Mouse (Mus musculus) cerebellum, adult 8-10 months (tissue): ENCODE measurements around the gene Terb2.
"Not testable (repeated sequence)": the region's sequence is repeated elsewhere in the genome, so short reads cannot be mapped to it uniquely, and the experiment has no call there.

Source experiments
- DNase-seq: peaks from one replicate; pipeline ENCODE4 v3.0.0; 2022

The Terb2 gene

GRCm38 (mm10) chr2:122162529-122162928 lies 23.5 kb upstream of the Terb2 start:
- no peak for DNase-seq

DNA sequence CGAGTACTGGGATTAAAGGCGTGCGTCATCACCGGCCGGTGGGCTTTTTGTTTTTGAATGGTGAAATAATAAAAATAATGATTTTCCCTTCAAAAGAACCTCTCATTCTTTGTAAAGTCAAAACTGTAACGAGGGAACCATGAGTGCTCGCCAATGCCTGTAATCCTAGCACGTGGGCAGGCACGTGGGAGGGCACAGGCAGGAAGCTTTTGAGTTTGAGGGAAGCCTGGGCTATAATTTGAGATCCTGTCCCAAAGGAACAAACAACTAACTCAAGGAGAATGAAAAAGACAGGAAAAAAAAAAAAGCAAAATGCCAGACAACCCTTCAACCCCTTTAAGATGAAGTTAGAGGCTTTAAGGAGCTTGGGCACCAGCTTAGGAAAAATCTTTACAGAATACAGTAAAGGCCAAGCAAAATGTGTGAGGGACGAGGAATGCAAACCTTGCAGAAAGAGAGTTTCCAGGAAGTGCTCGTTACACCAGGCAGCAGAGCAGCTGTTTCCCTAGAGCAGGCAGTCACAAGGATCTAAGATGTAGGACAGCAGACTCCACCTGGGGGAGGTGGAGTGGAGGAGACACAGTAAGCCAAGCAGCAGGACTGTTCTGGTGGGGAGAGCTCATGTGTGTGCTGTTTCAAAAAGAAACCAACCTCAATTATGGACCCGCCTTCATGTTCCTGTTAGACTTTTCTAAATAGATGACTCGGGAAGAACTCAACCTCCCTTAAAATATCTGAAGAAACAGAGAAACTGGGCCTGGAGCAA lies 22.5 kb upstream of the Terb2 start:
- DNase-seq = no peak

DNA sequence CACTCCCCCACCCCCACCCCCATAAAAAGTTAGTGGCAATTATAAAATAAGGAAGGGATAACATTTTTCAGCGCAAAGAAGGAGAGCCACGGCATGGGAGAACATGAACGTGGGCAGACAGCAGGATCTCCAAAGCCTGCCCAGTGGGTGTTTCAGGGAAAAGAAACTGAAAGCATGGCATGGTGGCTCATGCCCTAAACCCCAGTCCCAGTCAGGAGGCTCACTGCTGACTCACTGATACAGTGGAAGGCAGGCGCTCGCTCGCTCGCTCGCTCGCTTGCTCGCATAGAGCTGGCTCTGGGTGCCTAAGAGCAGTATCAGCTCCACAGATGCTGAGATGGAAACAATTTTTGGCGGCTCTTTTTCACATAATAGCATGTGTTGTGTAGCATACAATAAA lies 21.8 kb upstream of the Terb2 start:
- DNase-seq = no peak

DNA sequence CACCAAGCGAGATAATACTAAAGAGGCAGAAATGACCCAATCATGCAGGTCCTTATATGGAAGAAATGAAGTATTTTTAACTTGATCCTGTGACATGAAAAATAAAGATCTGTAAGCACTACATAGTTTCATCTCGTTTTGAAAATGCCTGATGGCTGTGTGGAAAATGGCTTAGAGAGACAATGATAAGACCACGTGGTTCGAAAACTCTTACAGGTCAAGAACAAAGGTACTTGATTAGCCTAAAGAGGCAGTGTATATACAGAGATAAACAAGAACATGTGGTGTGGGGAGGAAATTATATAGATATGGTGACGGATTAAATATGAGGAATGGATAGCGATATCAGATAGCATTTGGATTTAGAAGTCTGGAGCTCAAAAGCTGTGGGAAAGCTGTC lies 14.8 kb upstream of the Terb2 start:
- DNase-seq = no peak

- no peak for DNase-seq
Measured at GRCm38 (mm10) chr2:122172188-122172587, 13.9 kb upstream of the Terb2 start.

DNA sequence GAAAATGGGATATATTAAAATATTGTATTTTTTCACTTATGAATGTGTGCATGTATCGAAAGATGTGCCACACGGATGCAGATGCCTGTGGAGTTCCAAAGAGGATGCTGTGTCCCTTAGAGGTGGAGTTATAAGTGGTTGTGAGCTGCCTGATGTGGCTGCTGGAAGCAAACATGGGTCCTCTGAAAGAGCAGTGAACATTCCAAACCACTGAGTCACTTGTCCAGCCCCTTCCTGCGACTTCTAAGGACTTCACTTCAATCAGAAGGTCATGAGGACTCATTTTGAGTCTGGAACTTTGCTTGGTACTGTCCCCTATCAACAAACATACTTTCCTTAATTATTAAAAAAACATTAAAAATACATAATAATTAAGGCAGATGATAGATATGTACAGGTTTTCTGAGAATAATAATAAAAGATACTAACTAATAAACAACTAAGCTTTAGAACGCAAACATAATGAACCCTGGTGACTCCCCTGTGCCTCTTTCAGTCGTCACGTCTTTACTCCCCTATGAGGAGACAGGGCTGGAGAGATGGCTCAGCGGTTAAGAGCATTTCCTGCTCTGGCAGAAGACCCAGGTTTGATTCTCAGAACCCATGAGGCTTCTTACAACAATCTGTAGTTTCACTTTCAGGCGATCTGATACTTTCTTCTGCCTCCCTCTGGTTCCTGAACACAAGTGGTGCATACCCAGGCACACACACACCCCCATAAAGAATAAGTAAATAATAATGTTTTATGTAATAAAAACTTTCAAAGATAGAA lies 5.8 kb upstream of the Terb2 start:
- no peak for DNase-seq

- no peak for DNase-seq
Measured at GRCm38 (mm10) chr2:122185086-122185485, 986 bp upstream of the Terb2 start.

DNA sequence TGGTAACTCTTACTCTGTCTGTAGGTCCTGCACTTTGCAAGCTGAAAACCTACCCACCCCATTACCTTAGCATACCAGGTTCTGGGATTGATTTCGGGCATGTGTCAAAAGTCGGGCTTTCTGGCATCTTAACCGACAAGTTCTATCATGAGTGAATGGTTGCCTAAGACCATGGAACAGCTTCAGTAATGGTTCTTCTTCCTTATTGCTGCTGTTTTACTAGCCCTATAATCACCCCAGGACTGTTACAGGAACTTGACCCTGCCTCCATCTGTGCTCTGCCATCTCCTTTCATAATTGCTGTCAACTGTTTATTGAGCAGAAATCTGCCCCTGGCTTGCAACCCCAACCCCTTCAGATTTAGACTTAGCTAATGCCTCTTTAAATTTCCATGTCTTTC lies 679 bp downstream of the Terb2 start:
- DNase-seq = no peak

DNA sequence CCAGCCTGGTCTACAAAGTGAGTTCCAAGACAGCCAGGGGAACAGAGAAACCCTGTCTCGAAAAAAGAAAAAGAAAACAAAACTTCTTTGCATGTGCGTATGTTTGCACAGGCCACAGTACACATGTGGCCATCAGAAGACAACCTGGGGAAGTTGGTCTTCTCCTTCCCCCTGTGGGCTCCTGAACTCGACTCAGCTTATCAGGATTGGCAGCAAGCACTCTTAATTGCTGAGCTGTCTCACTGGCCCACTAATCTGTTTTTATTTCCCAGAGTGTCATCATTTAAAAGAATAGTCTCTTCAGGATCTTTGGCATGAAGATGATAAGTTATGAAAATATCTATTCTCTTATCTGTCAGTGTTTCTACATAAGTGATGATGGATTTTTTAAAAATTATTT lies 5.8 kb downstream of the Terb2 start:
- DNase-seq = no peak

DNA sequence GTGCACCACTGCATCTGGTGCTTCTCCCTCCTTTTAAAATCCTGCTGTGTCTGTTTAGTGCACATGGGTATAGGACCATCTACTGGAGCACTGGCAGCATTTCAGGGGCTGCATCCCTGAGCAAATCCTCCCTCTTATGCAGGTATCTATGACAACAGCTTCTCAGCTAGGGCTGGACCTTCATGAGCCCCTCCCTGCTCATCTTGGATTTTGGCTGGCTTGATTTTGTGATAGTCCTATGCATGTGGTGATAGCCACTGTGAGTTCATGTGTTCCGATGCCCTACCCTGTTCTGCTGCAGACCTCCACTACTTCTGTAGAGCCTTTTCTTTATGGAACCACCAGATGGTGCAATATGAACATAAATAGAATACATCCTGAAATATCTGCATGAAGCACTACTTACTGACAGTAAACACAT lies 8.4 kb downstream of the Terb2 start:
- peak; percentile 9 for DNase-seq

GRCm38 (mm10) chr2:122201501-122201900 lies 15.4 kb downstream of the Terb2 start:
- DNase-seq = no peak

- no peak for DNase-seq
Measured at GRCm38 (mm10) chr2:122206440-122207107, 20.5 kb downstream of the Terb2 start.

GRCm38 (mm10) chr2:122210534-122211228 lies 24.6 kb downstream of the Terb2 start:
- DNase-seq = no peak

DNA sequence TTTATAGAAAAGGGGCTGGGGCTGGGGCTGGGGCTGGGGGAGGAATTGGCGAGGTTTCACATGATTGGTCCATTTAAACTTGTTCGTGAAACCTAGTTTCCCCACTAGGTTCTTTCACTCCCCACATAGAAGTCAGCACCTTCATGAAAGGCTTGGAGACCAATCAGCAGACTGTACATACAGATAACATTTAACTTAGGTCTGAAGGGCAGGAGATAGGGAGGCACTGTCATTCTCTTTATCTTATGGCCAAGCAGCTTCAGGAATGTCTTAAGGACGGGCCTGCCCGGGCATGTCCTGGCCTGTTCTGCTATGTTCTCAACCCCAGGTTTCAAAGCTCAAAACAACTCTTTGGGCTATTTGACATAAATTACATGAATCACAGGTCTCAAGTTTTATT lies 31.0 kb downstream of the Terb2 start:
- DNase-seq = not testable (repeated sequence)

DNA sequence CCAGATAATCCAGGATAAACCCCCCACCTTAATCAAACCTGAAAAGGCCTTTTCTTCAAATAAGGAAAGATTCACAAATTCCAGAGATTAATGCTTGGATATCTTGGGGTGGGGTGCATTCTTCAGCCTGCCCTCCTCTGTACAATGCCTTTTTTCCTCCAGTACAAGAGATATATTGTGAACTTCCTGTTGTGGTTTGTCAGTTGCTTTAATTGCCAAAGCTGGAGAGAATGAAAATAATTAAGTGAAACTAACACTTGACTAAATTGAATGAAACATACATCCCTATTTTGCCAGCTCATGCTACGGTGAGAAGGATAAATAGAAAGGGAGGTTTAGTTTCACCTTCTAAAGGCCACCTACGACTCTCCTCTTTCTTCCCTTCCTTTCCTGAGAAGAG lies 32.2 kb downstream of the Terb2 start:
- no peak for DNase-seq

- no peak for DNase-seq
Measured at GRCm38 (mm10) chr2:122221378-122221777, 35.3 kb downstream of the Terb2 start.

GRCm38 (mm10) chr2:122221798-122222197 lies 35.7 kb downstream of the Terb2 start:
- no peak for DNase-seq

DNA sequence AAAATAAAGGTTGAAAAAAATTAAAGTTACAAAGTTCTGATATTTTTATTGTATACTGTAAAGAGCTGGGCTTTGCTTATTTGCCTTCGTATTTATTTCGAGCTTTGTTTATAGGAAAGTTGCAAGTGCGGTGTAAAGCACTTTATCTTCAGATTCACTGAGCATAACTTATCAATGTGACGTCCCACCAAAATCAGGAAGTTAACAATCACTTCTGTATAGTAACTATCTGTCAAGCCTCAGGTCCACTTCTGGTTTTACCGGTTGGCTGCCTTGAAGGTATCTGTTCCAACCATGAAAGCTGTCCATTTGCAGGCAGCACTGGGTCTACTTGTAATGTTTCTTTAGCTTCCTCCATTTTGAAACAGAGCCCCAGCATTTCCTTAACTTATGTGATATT lies 36.2 kb downstream of the Terb2 start:
- DNase-seq = no peak

DNA sequence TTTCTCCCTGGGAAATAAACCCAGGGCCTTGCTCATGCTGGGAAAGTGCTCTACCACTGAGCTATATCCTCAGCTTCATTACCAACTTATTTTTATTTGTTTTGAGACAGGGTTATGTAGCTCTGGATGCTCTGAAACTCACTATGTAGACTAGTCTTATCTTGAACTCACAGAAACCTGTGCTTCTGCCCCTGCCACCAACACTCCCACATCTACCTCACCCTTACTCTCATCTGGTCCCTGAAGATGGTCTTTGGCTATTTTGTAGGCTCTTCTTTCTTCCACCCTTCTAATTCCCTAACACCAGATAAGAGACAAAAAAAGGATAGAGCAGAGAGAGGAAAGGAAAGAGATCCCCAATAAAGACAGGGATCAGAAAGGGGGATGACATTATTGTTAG lies 37.6 kb downstream of the Terb2 start:
- DNase-seq = no peak

GRCm38 (mm10) chr2:122230395-122230794 lies 44.3 kb downstream of the Terb2 start:
- no peak for DNase-seq

DNA sequence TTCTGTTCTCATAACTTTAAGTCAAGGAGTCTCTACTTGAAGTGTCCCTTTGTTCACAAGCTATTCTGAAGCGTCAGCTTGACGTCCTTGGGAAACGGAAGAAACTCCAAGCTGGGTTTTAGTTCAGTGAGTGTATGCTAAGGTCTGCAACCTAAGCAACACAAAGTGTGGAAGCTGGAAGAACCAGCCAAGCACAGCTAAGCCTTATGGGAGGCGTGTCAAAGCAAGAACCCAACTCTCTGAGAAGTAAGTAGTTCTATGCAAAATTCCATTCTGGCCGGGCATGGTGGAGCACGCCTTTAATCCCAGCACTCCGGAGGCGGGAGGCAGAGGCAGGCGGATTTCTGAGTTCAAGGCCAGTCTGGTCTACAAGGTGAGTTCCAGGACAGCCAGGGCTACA lies 45.5 kb downstream of the Terb2 start:
- no peak for DNase-seq

- no peak for DNase-seq
Measured at GRCm38 (mm10) chr2:122233341-122233740, 47.3 kb downstream of the Terb2 start.
